Mouse (Mus musculus) forelimb bud, embryonic 11.5 days (tissue): ENCODE data around the gene Arxes2.

Experiments
- DNase-seq: peaks from one replicate; pipeline ENCODE4 v3.0.0-alpha.2; 2012; ENCODE audit warnings: low read depth, low spot score

Gene Arxes2

GRCm38 (mm10) chrX:136032799-136033763 is 39.5 kb downstream of the Arxes2 start, which contains the start of gene Arxes1:
Gene Arxes1, plus strand, starts transcription at chrX:136033367.
- peak; percentile 11 for DNase-seq

- no peak for DNase-seq
Measured at GRCm38 (mm10) chrX:136043726-136044125, 50.1 kb downstream of the Arxes2 start.
